Mouse (Mus musculus): Measurements from ENCODE around the gene Myl6. TPM values are rescaled to one million over a fixed set of nuclear protein-coding genes. Genes with fewer than 3 reads are reported as not detected.

The Myl6 gene
- polyA plus RNA-seq, 1 experiment from 2014 or later = 678 TPM

- Histone ChIP-seq H3K4me2 (ENCODE audit: low read depth, low read length) (no peak overlapping the region), H3K4me1 (ENCODE audit: control insufficient read depth, insufficient read depth, low read length) (no peaks in the 10 kb centered on the region), H3K27me3 (ENCODE audit: control insufficient read depth, insufficient read depth, low read length) (no peaks in the 10 kb centered on the region), H3K36me3 (replicated peaks; ENCODE audit: control insufficient read depth, insufficient read depth, low read depth, low read length) (no peaks in the 10 kb centered on the region), H3K27ac (replicated peaks; ENCODE audit: low read depth, low read length) (no peak overlapping the region), H3K9me3 (replicated peaks; ENCODE audit: control insufficient read depth, low read length) (no peaks in the 10 kb centered on the region), H3K9ac (replicated peaks; ENCODE audit: low read length) (no peak overlapping the region), H3K4me3 (ENCODE audit: low read depth, low read length) (no peak overlapping the region)
- no peak for ATAC-seq (replicated peaks; ENCODE audit: insufficient number of reproducible peaks, low FRiP score, low TSS enrichment, low read depth)
- 69% methylated on average over 3 of the region's 3 CpGs for WGBS
- no peak for DNase-seq (ENCODE audit: low spot score)
These were observed 39.5 kb downstream of the Myl6 start for GRCm38 (mm10) chr10:128454471-128454870.

GRCm38 (mm10) chr10:128451014-128451413, 42.9 kb downstream of the Myl6 start:
- H3K36me3 ChIP-seq (replicated peaks; ENCODE audit: control insufficient read depth, insufficient read depth, low read depth, low read length) = no peaks in the 10 kb centered on the region
- 85% methylated on average over 6 of the region's 6 CpGs for WGBS

GRCm38 (mm10) chr10:128445407-128445806, 48.5 kb downstream of the Myl6 start:
- Histone ChIP-seq H3K27me3 (ENCODE audit: control insufficient read depth, insufficient read depth, low read length) (no peaks in the 10 kb centered on the region), H3K4me1 (ENCODE audit: control insufficient read depth, insufficient read depth, low read length) (no peaks in the 10 kb centered on the region), H3K4me3 (ENCODE audit: low read depth, low read length) (no peak overlapping the region), H3K27ac (replicated peaks; ENCODE audit: low read depth, low read length) (no peak overlapping the region), H3K9me3 (replicated peaks; ENCODE audit: control insufficient read depth, low read length) (no peaks in the 10 kb centered on the region), H3K36me3 (replicated peaks; ENCODE audit: control insufficient read depth, insufficient read depth, low read depth, low read length) (no peaks in the 10 kb centered on the region), H3K9ac (replicated peaks; ENCODE audit: low read length) (no peak overlapping the region), H3K4me2 (ENCODE audit: low read depth, low read length) (no peak overlapping the region)
- 84% methylated on average over 4 of the region's 4 CpGs for WGBS
- DNase-seq (ENCODE audit: low spot score) (no peak), ATAC-seq (replicated peaks; ENCODE audit: insufficient number of reproducible peaks, low FRiP score, low TSS enrichment, low read depth) (no peak)

More at GRCm38 (mm10) chr10:128451014-128451413, 42.9 kb downstream of the Myl6 start:
- Histone ChIP-seq H3K27ac (replicated peaks; ENCODE audit: low read depth, low read length) (no peak overlapping the region), H3K4me3 (ENCODE audit: low read depth, low read length) (no peak overlapping the region), H3K9ac (replicated peaks; ENCODE audit: low read length) (no peak overlapping the region), H3K4me2 (ENCODE audit: low read depth, low read length) (no peak overlapping the region), H3K4me1 (ENCODE audit: control insufficient read depth, insufficient read depth, low read length) (no peaks in the 10 kb centered on the region), H3K27me3 (ENCODE audit: control insufficient read depth, insufficient read depth, low read length) (no peaks in the 10 kb centered on the region), H3K9me3 (replicated peaks; ENCODE audit: control insufficient read depth, low read length) (no peaks in the 10 kb centered on the region)
- ATAC-seq (replicated peaks; ENCODE audit: insufficient number of reproducible peaks, low FRiP score, low TSS enrichment, low read depth) (no peak), DNase-seq (ENCODE audit: low spot score) (no peak)

- H3K9me3 ChIP-seq (replicated peaks; ENCODE audit: control insufficient read depth, low read length) = no peaks in the 10 kb centered on the region
- no peak overlapping the region for H3K9ac ChIP-seq (replicated peaks; ENCODE audit: low read length)
- no peaks in the 10 kb centered on the region for H3K4me1 ChIP-seq (ENCODE audit: control insufficient read depth, insufficient read depth, low read length)
- no peaks in the 10 kb centered on the region for H3K36me3 ChIP-seq (replicated peaks; ENCODE audit: control insufficient read depth, insufficient read depth, low read depth, low read length)
- no peak overlapping the region for H3K27ac ChIP-seq (replicated peaks; ENCODE audit: low read depth, low read length)
- no peak for ATAC-seq (replicated peaks; ENCODE audit: insufficient number of reproducible peaks, low FRiP score, low TSS enrichment, low read depth)
- 63% methylated on average over 6 of the region's 6 CpGs for WGBS
- no peak overlapping the region for H3K4me2 ChIP-seq (ENCODE audit: low read depth, low read length)
- no peaks in the 10 kb centered on the region for H3K27me3 ChIP-seq (ENCODE audit: control insufficient read depth, insufficient read depth, low read length)
- no peak overlapping the region for H3K4me3 ChIP-seq (ENCODE audit: low read depth, low read length)
- no peak for DNase-seq (ENCODE audit: low spot score)
These were observed 49.6 kb downstream of the Myl6 start for GRCm38 (mm10) chr10:128444354-128444753.

GRCm38 (mm10) chr10:128442718-128443117, 51.2 kb downstream of the Myl6 start:
- Histone ChIP-seq H3K9me3 (replicated peaks; ENCODE audit: control insufficient read depth, low read length) (no peaks in the 10 kb centered on the region), H3K36me3 (replicated peaks; ENCODE audit: control insufficient read depth, insufficient read depth, low read depth, low read length) (peaks cover 6% of the 10 kb centered on the region), H3K4me2 (ENCODE audit: low read depth, low read length) (no peak overlapping the region), H3K27ac (replicated peaks; ENCODE audit: low read depth, low read length) (no peak overlapping the region), H3K9ac (replicated peaks; ENCODE audit: low read length) (no peak overlapping the region), H3K4me3 (ENCODE audit: low read depth, low read length) (no peak overlapping the region), H3K27me3 (ENCODE audit: control insufficient read depth, insufficient read depth, low read length) (no peaks in the 10 kb centered on the region), H3K4me1 (ENCODE audit: control insufficient read depth, insufficient read depth, low read length) (no peaks in the 10 kb centered on the region)
- ATAC-seq (replicated peaks; ENCODE audit: insufficient number of reproducible peaks, low FRiP score, low TSS enrichment, low read depth) (no peak), DNase-seq (ENCODE audit: low spot score) (no peak)
- WGBS = 100% methylated on average over 1 of the region's 1 CpGs

- H3K9ac ChIP-seq (replicated peaks; ENCODE audit: low read length) = no peak overlapping the region
- no peaks in the 10 kb centered on the region for H3K4me1 ChIP-seq (ENCODE audit: control insufficient read depth, insufficient read depth, low read length)
- H3K27me3 ChIP-seq (ENCODE audit: control insufficient read depth, insufficient read depth, low read length) = no peaks in the 10 kb centered on the region
- no peak overlapping the region for H3K27ac ChIP-seq (replicated peaks; ENCODE audit: low read depth, low read length)
- DNase-seq (ENCODE audit: low spot score) (no peak), ATAC-seq (replicated peaks; ENCODE audit: insufficient number of reproducible peaks, low FRiP score, low TSS enrichment, low read depth) (no peak)
- no peaks in the 10 kb centered on the region for H3K9me3 ChIP-seq (replicated peaks; ENCODE audit: control insufficient read depth, low read length)
- no peak overlapping the region for H3K4me3 ChIP-seq (ENCODE audit: low read depth, low read length)
- H3K36me3 ChIP-seq (replicated peaks; ENCODE audit: control insufficient read depth, insufficient read depth, low read depth, low read length) = peaks cover 9% of the 10 kb centered on the region
- no peak overlapping the region for H3K4me2 ChIP-seq (ENCODE audit: low read depth, low read length)
- 92% methylated on average over 10 of the region's 10 CpGs for WGBS
These were observed 52.4 kb downstream of the Myl6 start for GRCm38 (mm10) chr10:128441324-128442119.

Small RNA genes lying within 50 kb of the gene (microRNA-seq; reads per million reads assigned to microRNA genes)
- gene Mir6916 (ENCODE audit: borderline number of aligned reads) (not detected), gene Mir8105 (ENCODE audit: borderline number of aligned reads) (not detected)

Other genes with a start within 250 kb of the Myl6 start
- 0.21 and 0.80 TPM in 2 replicates for gene Apon, start 240.0 kb downstream of the Myl6 start, polyA plus RNA-seq (2014; fragmentation: Nextera tagmentation; extraction: Ambion mirVana)
- not detected in 2 replicates for gene Apof, start 225.5 kb downstream of the Myl6 start, polyA plus RNA-seq (2014; fragmentation: Nextera tagmentation; extraction: Ambion mirVana)
- gene Stat2, start 223.6 kb downstream of the Myl6 start, polyA plus RNA-seq (2014; fragmentation: Nextera tagmentation; extraction: Ambion mirVana) = 12.7 and 13.4 TPM in 2 replicates
- gene Il23a, start 195.4 kb downstream of the Myl6 start, polyA plus RNA-seq (2014; fragmentation: Nextera tagmentation; extraction: Ambion mirVana) = not detected in 2 replicates
- gene Pan2, start 190.8 kb downstream of the Myl6 start, polyA plus RNA-seq (2014; fragmentation: Nextera tagmentation; extraction: Ambion mirVana) = 33.6 and 35.2 TPM in 2 replicates
- 288 and 305 TPM in 2 replicates for gene Cnpy2, start 171.7 kb downstream of the Myl6 start, polyA plus RNA-seq (2014; fragmentation: Nextera tagmentation; extraction: Ambion mirVana)
- 246 and 258 TPM in 2 replicates for gene Cs, start 156.4 kb downstream of the Myl6 start, polyA plus RNA-seq (2014; fragmentation: Nextera tagmentation; extraction: Ambion mirVana)
- 13.2 and 13.5 TPM in 2 replicates for gene Coq10a, start 125.1 kb downstream of the Myl6 start, polyA plus RNA-seq (2014; fragmentation: Nextera tagmentation; extraction: Ambion mirVana)
- gene Ankrd52, start 117.0 kb downstream of the Myl6 start, polyA plus RNA-seq (2014; fragmentation: Nextera tagmentation; extraction: Ambion mirVana) = 9.3 and 10.4 TPM in 2 replicates
- gene Slc39a5, start 92.9 kb downstream of the Myl6 start, polyA plus RNA-seq (2014; fragmentation: Nextera tagmentation; extraction: Ambion mirVana) = not detected in 2 replicates
- 92.2 and 99.1 TPM in 2 replicates for gene Nabp2, start 82.7 kb downstream of the Myl6 start, polyA plus RNA-seq (2014; fragmentation: Nextera tagmentation; extraction: Ambion mirVana)
- gene Rnf41, start 82.5 kb downstream of the Myl6 start, polyA plus RNA-seq (2014; fragmentation: Nextera tagmentation; extraction: Ambion mirVana) = 36.4 and 38.9 TPM in 2 replicates
- gene Smarcc2, start 34.9 kb downstream of the Myl6 start, polyA plus RNA-seq (2014; fragmentation: Nextera tagmentation; extraction: Ambion mirVana) = 103 and 109 TPM in 2 replicates
- gene Myl6b, start 4.5 kb upstream of the Myl6 start, polyA plus RNA-seq (2014; fragmentation: Nextera tagmentation; extraction: Ambion mirVana) = 2.3 and 2.9 TPM in 2 replicates
- 12.5 and 15.8 TPM in 2 replicates for gene Esyt1, start 31.7 kb upstream of the Myl6 start, polyA plus RNA-seq (2014; fragmentation: Nextera tagmentation; extraction: Ambion mirVana)
- 13.6 and 15.0 TPM in 2 replicates for gene Zc3h10, start 53.6 kb upstream of the Myl6 start, polyA plus RNA-seq (2014; fragmentation: Nextera tagmentation; extraction: Ambion mirVana)
- 3,098 and 3,409 TPM in 2 replicates for gene Rpl41, start 55.2 kb upstream of the Myl6 start, polyA plus RNA-seq (2014; fragmentation: Nextera tagmentation; extraction: Ambion mirVana)
- 268 and 270 TPM in 2 replicates for gene Pa2g4, start 71.8 kb upstream of the Myl6 start, polyA plus RNA-seq (2014; fragmentation: Nextera tagmentation; extraction: Ambion mirVana)
- 10.2 and 10.6 TPM in 2 replicates for gene Erbb3, start 95.5 kb upstream of the Myl6 start, polyA plus RNA-seq (2014; fragmentation: Nextera tagmentation; extraction: Ambion mirVana)
- 765 and 782 TPM in 2 replicates for gene Rps26, start 132.6 kb upstream of the Myl6 start, polyA plus RNA-seq (2014; fragmentation: Nextera tagmentation; extraction: Ambion mirVana)
- 3.5 and 4.9 TPM in 2 replicates for gene Ikzf4, start 151.8 kb upstream of the Myl6 start, polyA plus RNA-seq (2014; fragmentation: Nextera tagmentation; extraction: Ambion mirVana)
- gene Suox, start 179.9 kb upstream of the Myl6 start, polyA plus RNA-seq (2014; fragmentation: Nextera tagmentation; extraction: Ambion mirVana) = 12.2 and 15.1 TPM in 2 replicates
- gene Rab5b, start 202.1 kb upstream of the Myl6 start, polyA plus RNA-seq (2014; fragmentation: Nextera tagmentation; extraction: Ambion mirVana) = 71.6 and 74.3 TPM in 2 replicates
- gene Pmel, start 210.1 kb upstream of the Myl6 start, polyA plus RNA-seq (2014; fragmentation: Nextera tagmentation; extraction: Ambion mirVana) = 28.7 and 68.1 TPM in 2 replicates
- 135 and 146 TPM in 2 replicates for gene Cdk2, start 210.9 kb upstream of the Myl6 start, polyA plus RNA-seq (2014; fragmentation: Nextera tagmentation; extraction: Ambion mirVana)

All from embryonic facial prominence, embryonic 11.5 days (tissue).